Mouse (Mus musculus): Measurements from ENCODE around the gene Ppp3ca. TPM values are rescaled to one million over a fixed set of nuclear protein-coding genes. Genes with fewer than 3 reads are reported as not detected.

Gene Ppp3ca
- polyA plus RNA-seq, 1 experiment from 2014 or later, result 21.6 TPM

DNA sequence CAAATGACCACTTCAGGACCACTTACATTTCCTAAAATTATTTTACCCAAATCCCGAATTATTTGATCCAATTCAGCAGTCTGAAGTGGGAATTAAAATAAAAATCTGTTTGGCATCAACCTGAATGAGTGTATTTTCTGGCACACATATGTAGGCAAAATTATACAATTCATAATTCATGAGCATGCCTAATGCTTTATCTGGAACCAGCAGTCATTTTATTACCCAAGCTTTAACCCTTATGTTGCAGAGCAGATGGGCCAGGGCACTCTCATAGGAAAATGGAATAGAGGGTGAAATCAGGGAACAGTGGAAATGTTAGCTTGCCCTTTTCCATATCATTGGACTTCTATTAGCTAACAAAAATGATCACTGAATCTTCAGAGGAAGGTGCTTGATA lies 307.9 kb downstream of the Ppp3ca start:
- Histone ChIP-seq H3K9me3 (ENCODE audit: low read length) (no peaks in the 10 kb centered on the region), H3K36me3 (replicated peaks; ENCODE audit: insufficient read depth, low read length) (no peaks in the 10 kb centered on the region), H3K4me2 (ENCODE audit: low read depth, low read length) (no peak overlapping the region), H3K9ac (replicated peaks) (no peak overlapping the region), H3K4me1 (ENCODE audit: insufficient read depth) (no peaks in the 10 kb centered on the region), H3K27me3 (ENCODE audit: insufficient read depth, low read length) (no peaks in the 10 kb centered on the region), H3K4me3 (ENCODE audit: low read depth, low read length) (no peak overlapping the region), H3K27ac (ENCODE audit: low read depth) (no peak overlapping the region)
- TF ChIP-seq EP300 (IDR thresholded peaks at IDR 0.05; ENCODE audit: low read depth) (no peak), CTCF (IDR thresholded peaks at IDR 0.05; ENCODE audit: low read depth) (no peak)
- ATAC-seq (no peak), DNase-seq (no peak)
- WGBS (ENCODE audit: insufficient replicate concordance), result 58% methylated on average over 1 of the region's 1 CpGs

GRCm38 (mm10) chr3:136980915-136981588 lies 311.1 kb downstream of the Ppp3ca start:
- 78% methylated on average over 5 of the region's 5 CpGs for WGBS (ENCODE audit: insufficient replicate concordance)
- Histone ChIP-seq H3K4me3 (ENCODE audit: low read depth, low read length) (no peak overlapping the region), H3K27me3 (ENCODE audit: insufficient read depth, low read length) (no peaks in the 10 kb centered on the region), H3K27ac (ENCODE audit: low read depth) (no peak overlapping the region), H3K4me1 (ENCODE audit: insufficient read depth) (no peaks in the 10 kb centered on the region), H3K4me2 (ENCODE audit: low read depth, low read length) (no peak overlapping the region), H3K9me3 (ENCODE audit: low read length) (no peaks in the 10 kb centered on the region), H3K36me3 (replicated peaks; ENCODE audit: insufficient read depth, low read length) (no peaks in the 10 kb centered on the region), H3K9ac (replicated peaks) (no peak overlapping the region)
- ATAC-seq (no peak), DNase-seq (no peak)
- TF ChIP-seq CTCF (IDR thresholded peaks at IDR 0.05; ENCODE audit: low read depth), result no peak
- no peak for TF ChIP-seq EP300 (IDR thresholded peaks at IDR 0.05; ENCODE audit: low read depth)

DNA sequence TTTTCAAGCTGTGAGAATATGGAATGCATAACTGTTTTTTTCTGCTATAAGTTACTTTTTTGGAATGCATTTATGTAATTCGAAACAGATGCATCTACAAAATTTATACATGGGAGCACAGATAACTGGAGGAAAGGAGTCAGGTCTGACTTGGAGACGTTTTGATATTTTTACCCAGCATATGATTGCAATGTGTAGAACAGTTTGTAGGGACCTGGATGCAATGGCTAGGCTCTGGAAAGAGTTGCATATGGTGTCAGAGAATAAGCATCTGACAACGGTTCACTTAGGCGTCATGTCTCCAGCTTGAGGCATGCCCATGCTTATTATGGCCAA lies 311.6 kb downstream of the Ppp3ca start:
- ATAC-seq (no peak), DNase-seq (no peak)
- H3K4me2 ChIP-seq (ENCODE audit: low read depth, low read length), result no peak overlapping the region
- no peaks in the 10 kb centered on the region for H3K36me3 ChIP-seq (replicated peaks; ENCODE audit: insufficient read depth, low read length)
- H3K27ac ChIP-seq (ENCODE audit: low read depth), result no peak overlapping the region
- H3K9me3 ChIP-seq (ENCODE audit: low read length), result no peaks in the 10 kb centered on the region
- no peak overlapping the region for H3K9ac ChIP-seq (replicated peaks)
- no peak for TF ChIP-seq EP300 (IDR thresholded peaks at IDR 0.05; ENCODE audit: low read depth)
- no peak for TF ChIP-seq CTCF (IDR thresholded peaks at IDR 0.05; ENCODE audit: low read depth)
- H3K4me1 ChIP-seq (ENCODE audit: insufficient read depth), result no peaks in the 10 kb centered on the region
- 83% methylated on average over 4 of the region's 4 CpGs for WGBS (ENCODE audit: insufficient replicate concordance)
- no peak overlapping the region for H3K4me3 ChIP-seq (ENCODE audit: low read depth, low read length)
- H3K27me3 ChIP-seq (ENCODE audit: insufficient read depth, low read length), result no peaks in the 10 kb centered on the region

DNA sequence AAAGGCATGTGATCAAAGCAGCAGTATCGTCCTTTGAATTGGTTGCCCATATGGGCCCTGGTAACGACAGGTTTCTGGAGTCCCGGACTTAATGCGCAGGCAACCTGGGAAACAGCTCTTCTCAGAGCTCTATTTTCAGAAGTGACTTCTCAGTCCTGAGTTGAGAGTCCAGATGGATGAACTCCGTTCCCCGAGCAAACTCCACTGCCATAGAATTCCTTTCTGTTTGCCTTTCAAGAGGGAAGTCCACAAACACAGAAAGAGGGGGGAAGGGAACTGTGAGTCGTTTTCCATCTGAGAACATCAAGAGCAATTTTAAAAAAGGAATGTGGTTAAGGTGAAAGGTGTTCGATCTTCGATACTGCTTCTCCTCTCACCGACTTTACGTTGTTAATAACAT lies 312.1 kb downstream of the Ppp3ca start:
- H3K9me3 ChIP-seq (ENCODE audit: low read length), result no peaks in the 10 kb centered on the region
- no peak for TF ChIP-seq CTCF (IDR thresholded peaks at IDR 0.05; ENCODE audit: low read depth)
- TF ChIP-seq EP300 (IDR thresholded peaks at IDR 0.05; ENCODE audit: low read depth), result no peak
- no peaks in the 10 kb centered on the region for H3K4me1 ChIP-seq (ENCODE audit: insufficient read depth)
- H3K36me3 ChIP-seq (replicated peaks; ENCODE audit: insufficient read depth, low read length), result no peaks in the 10 kb centered on the region
- DNase-seq (no peak), ATAC-seq (0 out of 2 replicates have a peak, but pooled peaks have one; percentile 33)
- WGBS (ENCODE audit: insufficient replicate concordance), result 78% methylated on average over 11 of the region's 11 CpGs
- H3K27me3 ChIP-seq (ENCODE audit: insufficient read depth, low read length), result no peaks in the 10 kb centered on the region
- no peak overlapping the region for H3K27ac ChIP-seq (ENCODE audit: low read depth)
- no peak overlapping the region for H3K4me3 ChIP-seq (ENCODE audit: low read depth, low read length)
- no peak overlapping the region; the same call in 1 of the 2 replicates for H3K4me2 ChIP-seq (ENCODE audit: low read depth, low read length)
- no peak overlapping the region for H3K9ac ChIP-seq (replicated peaks)

- Histone ChIP-seq H3K27ac (ENCODE audit: low read depth) (no peak overlapping the region), H3K4me2 (ENCODE audit: low read depth, low read length) (no peak overlapping the region), H3K9me3 (ENCODE audit: low read length) (no peaks in the 10 kb centered on the region), H3K27me3 (ENCODE audit: insufficient read depth, low read length) (no peaks in the 10 kb centered on the region), H3K36me3 (replicated peaks; ENCODE audit: insufficient read depth, low read length) (no peaks in the 10 kb centered on the region), H3K4me3 (ENCODE audit: low read depth, low read length) (no peak overlapping the region), H3K4me1 (ENCODE audit: insufficient read depth) (no peaks in the 10 kb centered on the region), H3K9ac (replicated peaks) (no peak overlapping the region)
- ATAC-seq, result no peak
- no peak for TF ChIP-seq CTCF (IDR thresholded peaks at IDR 0.05; ENCODE audit: low read depth)
- 62% methylated on average over 3 of the region's 3 CpGs for WGBS (ENCODE audit: insufficient replicate concordance)
- no peak for DNase-seq
These were observed 316.4 kb downstream of the Ppp3ca start for GRCm38 (mm10) chr3:136986096-136986881.

Small RNA genes within 50 kb of the gene (microRNA-seq; reads per million reads assigned to microRNA genes)
- gene Gm44327, result not detected

All from liver, postnatal 0 days (tissue).